Mouse (Mus musculus): ENCODE measurements around the gene Gaa. TPM values are rescaled to one million over a fixed set of nuclear protein-coding genes. Genes with fewer than 3 reads are reported as not detected.

The Gaa gene
- polyA plus RNA-seq, 1 experiment from 2014 or later = 121 TPM

- WGBS = 90% methylated on average over 6 of the region's 6 CpGs
- no peak for ATAC-seq
- H3K9me3 ChIP-seq (ENCODE audit: control insufficient read depth, low read length) = no peaks in the 10 kb centered on the region
- no peak overlapping the region for H3K4me3 ChIP-seq (ENCODE audit: low read length)
- no peak overlapping the region for H3K27ac ChIP-seq (ENCODE audit: low read depth, low read length)
- peaks cover 45% of the 10 kb centered on the region for H3K36me3 ChIP-seq (ENCODE audit: control insufficient read depth, insufficient read depth, low read length)
- H3K27me3 ChIP-seq (replicated peaks; ENCODE audit: control insufficient read depth, insufficient read depth, low read length) = no peaks in the 10 kb centered on the region
- H3K4me2 ChIP-seq (ENCODE audit: low read length) = peak overlapping the region; percentile 12; the same call in 1 of the 2 replicates
- H3K4me1 ChIP-seq (ENCODE audit: control insufficient read depth, insufficient read depth, low read depth, low read length) = peaks cover 19% of the 10 kb centered on the region
- H3K9ac ChIP-seq (ENCODE audit: low read depth, low read length) = no peak overlapping the region
These were observed 30.3 kb downstream of the Gaa start for GRCm38 (mm10) chr11:119297996-119298395.

GRCm38 (mm10) chr11:119298917-119299316, 31.2 kb downstream of the Gaa start:
- Histone ChIP-seq H3K4me2 (ENCODE audit: low read length) (peak overlapping the region; percentile 76), H3K36me3 (ENCODE audit: control insufficient read depth, insufficient read depth, low read length) (peaks cover 35% of the 10 kb centered on the region), H3K9me3 (ENCODE audit: control insufficient read depth, low read length) (no peaks in the 10 kb centered on the region), H3K4me1 (ENCODE audit: control insufficient read depth, insufficient read depth, low read depth, low read length) (peaks cover 19% of the 10 kb centered on the region), H3K9ac (ENCODE audit: low read depth, low read length) (peak overlapping the region; percentile 93), H3K27me3 (replicated peaks; ENCODE audit: control insufficient read depth, insufficient read depth, low read length) (no peaks in the 10 kb centered on the region), H3K27ac (ENCODE audit: low read depth, low read length) (no peak overlapping the region), H3K4me3 (ENCODE audit: low read length) (peak overlapping the region; percentile 94)
- no peak for ATAC-seq
- WGBS = 16% methylated on average over 7 of the region's 7 CpGs

GRCm38 (mm10) chr11:119299391-119300245, 31.9 kb downstream of the Gaa start, which contains the start of gene Eif4a3:
TSS of gene Eif4a3 (minus strand) at chr11:119300089.
- ATAC-seq = peak; percentile 97
- H3K9ac ChIP-seq (ENCODE audit: low read depth, low read length) = peak within 1 kb of the TSS; percentile 93
- peak within 1 kb of the TSS; percentile 98 for H3K27ac ChIP-seq (ENCODE audit: low read depth, low read length)
- no peaks in the 10 kb centered on the region for H3K9me3 ChIP-seq (ENCODE audit: control insufficient read depth, low read length)
- H3K27me3 ChIP-seq (replicated peaks; ENCODE audit: control insufficient read depth, insufficient read depth, low read length) = no peaks in the 10 kb centered on the region
- under 1% methylated on average over 83 of the region's 89 CpGs for WGBS
- H3K4me1 ChIP-seq (ENCODE audit: control insufficient read depth, insufficient read depth, low read depth, low read length) = peaks cover 19% of the 10 kb centered on the region
- H3K4me3 ChIP-seq (ENCODE audit: low read length) = peak within 1 kb of the TSS; percentile 94
- peaks cover 28% of the 10 kb centered on the region for H3K36me3 ChIP-seq (ENCODE audit: control insufficient read depth, insufficient read depth, low read length)
- H3K4me2 ChIP-seq (ENCODE audit: low read length) = peak within 1 kb of the TSS; percentile 87

- Histone ChIP-seq H3K27ac (ENCODE audit: low read depth, low read length) (peak overlapping the region; percentile 98), H3K9ac (ENCODE audit: low read depth, low read length) (peak overlapping the region; percentile 93), H3K9me3 (ENCODE audit: control insufficient read depth, low read length) (no peaks in the 10 kb centered on the region), H3K36me3 (ENCODE audit: control insufficient read depth, insufficient read depth, low read length) (peaks cover 22% of the 10 kb centered on the region), H3K27me3 (replicated peaks; ENCODE audit: control insufficient read depth, insufficient read depth, low read length) (no peaks in the 10 kb centered on the region), H3K4me2 (ENCODE audit: low read length) (peak overlapping the region; percentile 87), H3K4me1 (ENCODE audit: control insufficient read depth, insufficient read depth, low read depth, low read length) (peaks cover 19% of the 10 kb centered on the region), H3K4me3 (ENCODE audit: low read length) (peak overlapping the region; percentile 94)
- no peak; the same call in 1 of the 2 replicates for ATAC-seq
- WGBS = under 1% methylated on average over 31 of the region's 31 CpGs
These were observed 32.7 kb downstream of the Gaa start for GRCm38 (mm10) chr11:119300246-119300935.

- Histone ChIP-seq H3K4me2 (ENCODE audit: low read length) (peak overlapping the region; percentile 87), H3K9ac (ENCODE audit: low read depth, low read length) (no peak overlapping the region), H3K9me3 (ENCODE audit: control insufficient read depth, low read length) (no peaks in the 10 kb centered on the region), H3K36me3 (ENCODE audit: control insufficient read depth, insufficient read depth, low read length) (peaks cover 17% of the 10 kb centered on the region), H3K27ac (ENCODE audit: low read depth, low read length) (no peak overlapping the region), H3K4me3 (ENCODE audit: low read length) (no peak overlapping the region), H3K27me3 (replicated peaks; ENCODE audit: control insufficient read depth, insufficient read depth, low read length) (no peaks in the 10 kb centered on the region), H3K4me1 (ENCODE audit: control insufficient read depth, insufficient read depth, low read depth, low read length) (peaks cover 19% of the 10 kb centered on the region)
- 32% methylated on average over 2 of the region's 2 CpGs for WGBS
- no peak for ATAC-seq
These were observed 33.3 kb downstream of the Gaa start for GRCm38 (mm10) chr11:119300986-119301385.

GRCm38 (mm10) chr11:119304904-119305712, 37.4 kb downstream of the Gaa start:
- WGBS = 37% methylated on average over 16 of the region's 16 CpGs
- no peak overlapping the region; the same call in 1 of the 2 replicates for H3K9ac ChIP-seq (ENCODE audit: low read depth, low read length)
- H3K27me3 ChIP-seq (replicated peaks; ENCODE audit: control insufficient read depth, insufficient read depth, low read length) = no peaks in the 10 kb centered on the region
- no peaks in the 10 kb centered on the region for H3K36me3 ChIP-seq (ENCODE audit: control insufficient read depth, insufficient read depth, low read length)
- no peak overlapping the region for H3K4me3 ChIP-seq (ENCODE audit: low read length)
- no peak overlapping the region for H3K27ac ChIP-seq (ENCODE audit: low read depth, low read length)
- no peaks in the 10 kb centered on the region for H3K9me3 ChIP-seq (ENCODE audit: control insufficient read depth, low read length)
- H3K4me2 ChIP-seq (ENCODE audit: low read length) = no peak overlapping the region
- peaks cover 6% of the 10 kb centered on the region for H3K4me1 ChIP-seq (ENCODE audit: control insufficient read depth, insufficient read depth, low read depth, low read length)
- peak; percentile 37; the same call in 1 of the 2 replicates for ATAC-seq

- Histone ChIP-seq H3K36me3 (ENCODE audit: control insufficient read depth, insufficient read depth, low read length) (no peaks in the 10 kb centered on the region), H3K9me3 (ENCODE audit: control insufficient read depth, low read length) (no peaks in the 10 kb centered on the region), H3K4me3 (ENCODE audit: low read length) (no peak overlapping the region), H3K9ac (ENCODE audit: low read depth, low read length) (no peak overlapping the region), H3K4me2 (ENCODE audit: low read length) (no peak overlapping the region), H3K4me1 (ENCODE audit: control insufficient read depth, insufficient read depth, low read depth, low read length) (no peaks in the 10 kb centered on the region), H3K27ac (ENCODE audit: low read depth, low read length) (no peak overlapping the region), H3K27me3 (replicated peaks; ENCODE audit: control insufficient read depth, insufficient read depth, low read length) (no peaks in the 10 kb centered on the region; the same call in 1 of the 2 replicates)
- ATAC-seq = no peak
- WGBS = 58% methylated on average over 13 of the region's 13 CpGs
These were observed 39.3 kb downstream of the Gaa start for GRCm38 (mm10) chr11:119306762-119307657.

DNA sequence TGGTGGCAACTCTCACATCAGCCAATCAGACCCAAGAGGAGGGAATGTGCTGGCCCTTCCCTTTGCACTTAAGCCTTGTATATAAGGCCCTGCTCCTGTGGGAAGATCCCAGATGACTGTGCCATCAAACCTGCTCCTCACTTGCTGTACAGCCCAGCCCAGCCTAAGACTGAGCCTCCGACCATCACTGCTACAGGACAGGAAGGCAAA, 39.9 kb downstream of the Gaa start, which contains the start of gene Card14:
TSS of gene Card14 (plus strand) at position 111 of the 210 bp plus-strand sequence.
- Histone ChIP-seq H3K9ac (ENCODE audit: low read depth, low read length) (no peak within 1 kb of the TSS), H3K4me2 (ENCODE audit: low read length) (no peak within 1 kb of the TSS; the same call in 1 of the 2 replicates), H3K27me3 (replicated peaks; ENCODE audit: control insufficient read depth, insufficient read depth, low read length) (no peaks in the 10 kb centered on the region; the same call in 1 of the 2 replicates), H3K27ac (ENCODE audit: low read depth, low read length) (no peak within 1 kb of the TSS), H3K9me3 (ENCODE audit: control insufficient read depth, low read length) (no peaks in the 10 kb centered on the region), H3K4me3 (ENCODE audit: low read length) (no peak within 1 kb of the TSS), H3K4me1 (ENCODE audit: control insufficient read depth, insufficient read depth, low read depth, low read length) (no peaks in the 10 kb centered on the region), H3K36me3 (ENCODE audit: control insufficient read depth, insufficient read depth, low read length) (no peaks in the 10 kb centered on the region)
- WGBS = 50% methylated on average over 1 of the region's 1 CpGs
- no peak for ATAC-seq

Data from hindbrain, embryonic 16.5 days (tissue).